Mouse (Mus musculus): Measurements from ENCODE around the gene Cd274. TPM values are rescaled to one million over a fixed set of nuclear protein-coding genes. Genes with fewer than 3 reads are reported as not detected.

The Cd274 gene
- polyA plus RNA-seq, 1 experiment = 9.0 TPM

DNA sequence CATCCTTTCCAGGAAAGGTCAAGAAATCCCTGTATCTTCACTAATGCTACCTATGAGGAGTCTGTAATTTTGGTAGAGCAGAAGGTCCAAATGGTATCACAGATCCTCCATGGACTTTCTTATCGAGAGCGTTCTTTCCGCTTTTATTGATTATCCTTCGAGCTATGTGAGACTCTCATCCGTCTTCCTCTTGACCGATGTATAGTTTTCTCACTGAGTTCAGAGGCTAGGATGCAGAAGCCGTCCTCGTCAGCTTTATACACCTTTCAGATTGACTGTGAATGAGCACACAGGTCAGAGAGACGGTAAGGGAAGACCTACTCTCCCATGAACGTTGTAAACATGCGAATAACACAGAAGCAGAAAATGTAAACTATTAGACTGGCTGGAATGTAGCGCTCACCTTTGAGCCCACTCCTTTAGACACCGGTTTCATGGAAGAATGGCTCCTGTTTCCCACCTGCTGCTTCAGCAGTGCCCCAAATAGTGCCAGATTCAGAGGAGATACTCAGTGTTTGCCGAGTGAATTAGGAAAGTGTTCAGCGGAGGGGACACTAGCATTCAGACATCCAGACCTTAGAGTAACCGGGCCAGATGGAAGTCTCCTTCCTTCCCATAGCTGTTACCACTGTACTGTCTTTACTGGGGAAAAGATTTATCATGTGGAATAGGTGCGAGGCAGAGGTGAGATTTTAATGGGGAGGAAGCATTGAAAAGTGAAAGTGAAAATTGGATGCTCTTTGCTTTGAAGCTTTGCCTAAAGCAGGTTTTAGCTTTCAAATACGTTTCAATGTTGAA is 4.2 kb downstream of the Cd274 start:
- DNase-seq = peak; percentile 30
- TF ChIP-seq CTCF (IDR thresholded peaks at IDR 0.05; ENCODE audit: insufficient read depth, low read length) (no peak), POLR2A (IDR thresholded peaks at IDR 0.05; ENCODE audit: borderline replicate concordance, extremely low read depth, low read depth, low read length) (no peak)
- Histone ChIP-seq H3K4me1 (ENCODE audit: control insufficient read depth, insufficient read depth, low read length) (peaks cover 6% of the 10 kb centered on the region), H3K4me3 (replicated peaks; ENCODE audit: extremely low read depth, low read depth, low read length) (peak overlapping the region; percentile 68)
- 54% methylated on average over 18 of the region's 18 CpGs for WGBS

DNA sequence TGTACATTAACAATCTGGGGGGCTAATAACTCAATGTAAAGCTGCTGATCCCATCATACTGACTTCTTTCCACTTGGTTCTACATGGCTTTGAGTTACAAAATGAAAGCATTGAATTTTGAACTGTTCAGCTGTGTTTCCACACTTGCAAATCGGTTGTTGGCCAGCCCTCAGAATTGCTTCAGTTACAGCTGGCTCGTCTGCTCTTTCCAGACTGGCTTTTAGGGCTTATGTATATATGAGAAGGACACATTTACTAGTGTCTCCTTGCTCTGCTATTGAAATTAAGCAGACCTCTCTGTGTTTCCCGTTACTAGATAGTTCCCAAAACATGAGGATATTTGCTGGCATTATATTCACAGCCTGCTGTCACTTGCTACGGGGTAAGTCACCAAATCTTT is 4.9 kb downstream of the Cd274 start:
- Histone ChIP-seq H3K4me1 (ENCODE audit: control insufficient read depth, insufficient read depth, low read length) (peaks cover 6% of the 10 kb centered on the region), H3K4me3 (replicated peaks; ENCODE audit: extremely low read depth, low read depth, low read length) (peak overlapping the region; percentile 68)
- 28% methylated on average over 4 of the region's 4 CpGs for WGBS
- no peak for TF ChIP-seq POLR2A (IDR thresholded peaks at IDR 0.05; ENCODE audit: borderline replicate concordance, extremely low read depth, low read depth, low read length)
- no peak for TF ChIP-seq CTCF (IDR thresholded peaks at IDR 0.05; ENCODE audit: insufficient read depth, low read length)
- DNase-seq = no peak

DNA sequence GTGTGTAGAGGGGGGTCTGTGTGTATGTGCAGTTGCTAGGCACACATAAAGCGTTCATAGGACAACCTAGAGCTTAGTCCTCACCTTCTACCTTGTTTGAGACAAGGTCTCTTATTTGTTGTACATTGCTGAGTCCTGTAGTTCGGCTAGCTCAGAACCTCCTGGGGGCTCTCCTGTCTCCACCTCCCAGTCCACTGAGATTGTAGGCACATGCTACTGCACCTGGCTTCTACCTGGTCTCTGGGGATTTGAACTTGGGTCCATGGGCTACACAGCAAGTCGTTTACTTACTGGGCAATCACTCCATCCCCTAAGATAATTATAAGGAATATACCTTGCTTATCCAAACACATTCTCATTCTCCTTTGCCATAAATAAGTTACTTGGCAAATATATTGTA is 5.4 kb downstream of the Cd274 start:
- no peak overlapping the region for H3K4me3 ChIP-seq (replicated peaks; ENCODE audit: extremely low read depth, low read depth, low read length)
- TF ChIP-seq CTCF (IDR thresholded peaks at IDR 0.05; ENCODE audit: insufficient read depth, low read length) (no peak), POLR2A (IDR thresholded peaks at IDR 0.05; ENCODE audit: borderline replicate concordance, extremely low read depth, low read depth, low read length) (no peak)
- peaks cover 6% of the 10 kb centered on the region for H3K4me1 ChIP-seq (ENCODE audit: control insufficient read depth, insufficient read depth, low read length)
- DNase-seq = no peak
- WGBS = 73% methylated on average over 3 of the region's 3 CpGs

DNA sequence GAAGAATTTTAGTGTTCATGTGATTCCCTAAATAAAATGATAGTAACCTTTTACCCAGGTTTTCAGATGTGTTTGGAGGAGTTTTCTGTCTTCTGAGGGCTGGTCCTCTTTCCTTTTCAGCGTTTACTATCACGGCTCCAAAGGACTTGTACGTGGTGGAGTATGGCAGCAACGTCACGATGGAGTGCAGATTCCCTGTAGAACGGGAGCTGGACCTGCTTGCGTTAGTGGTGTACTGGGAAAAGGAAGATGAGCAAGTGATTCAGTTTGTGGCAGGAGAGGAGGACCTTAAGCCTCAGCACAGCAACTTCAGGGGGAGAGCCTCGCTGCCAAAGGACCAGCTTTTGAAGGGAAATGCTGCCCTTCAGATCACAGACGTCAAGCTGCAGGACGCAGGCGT is 6.2 kb downstream of the Cd274 start:
- H3K4me3 ChIP-seq (replicated peaks; ENCODE audit: extremely low read depth, low read depth, low read length) = no peak overlapping the region

DNA sequence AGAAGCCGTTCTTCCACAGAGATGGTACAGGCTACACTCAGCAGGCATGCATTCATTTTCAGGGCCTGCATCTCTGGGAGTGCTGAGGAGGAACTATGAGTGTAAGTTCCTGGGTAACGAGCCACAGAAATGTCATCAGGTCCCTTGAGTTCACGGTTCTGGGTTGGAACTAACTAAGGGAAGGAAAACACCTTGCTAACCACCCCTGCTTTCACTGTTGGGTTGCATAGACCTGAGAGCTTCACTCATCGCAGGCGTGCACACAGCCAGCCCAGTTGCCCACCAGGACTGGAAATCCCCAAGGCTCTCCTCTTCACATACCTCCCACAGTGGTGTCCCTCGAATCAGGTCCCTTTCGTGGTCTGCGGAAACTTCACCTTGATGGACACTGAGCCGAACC is 7.7 kb downstream of the Cd274 start:
- WGBS = 91% methylated on average over 9 of the region's 9 CpGs
- H3K4me3 ChIP-seq (replicated peaks; ENCODE audit: extremely low read depth, low read depth, low read length) = no peak overlapping the region
- TF ChIP-seq POLR2A (IDR thresholded peaks at IDR 0.05; ENCODE audit: borderline replicate concordance, extremely low read depth, low read depth, low read length) = no peak
- no peak for TF ChIP-seq CTCF (IDR thresholded peaks at IDR 0.05; ENCODE audit: insufficient read depth, low read length)
- peaks cover 6% of the 10 kb centered on the region for H3K4me1 ChIP-seq (ENCODE audit: control insufficient read depth, insufficient read depth, low read length)
- no peak for DNase-seq

More for the DNA sequence above, 6.2 kb downstream of the Cd274 start:
- TF ChIP-seq POLR2A (IDR thresholded peaks at IDR 0.05; ENCODE audit: borderline replicate concordance, extremely low read depth, low read depth, low read length) (no peak), CTCF (IDR thresholded peaks at IDR 0.05; ENCODE audit: insufficient read depth, low read length) (no peak)
- DNase-seq = no peak
- 54% methylated on average over 11 of the region's 11 CpGs for WGBS
- H3K4me1 ChIP-seq (ENCODE audit: control insufficient read depth, insufficient read depth, low read length) = peaks cover 6% of the 10 kb centered on the region

DNA sequence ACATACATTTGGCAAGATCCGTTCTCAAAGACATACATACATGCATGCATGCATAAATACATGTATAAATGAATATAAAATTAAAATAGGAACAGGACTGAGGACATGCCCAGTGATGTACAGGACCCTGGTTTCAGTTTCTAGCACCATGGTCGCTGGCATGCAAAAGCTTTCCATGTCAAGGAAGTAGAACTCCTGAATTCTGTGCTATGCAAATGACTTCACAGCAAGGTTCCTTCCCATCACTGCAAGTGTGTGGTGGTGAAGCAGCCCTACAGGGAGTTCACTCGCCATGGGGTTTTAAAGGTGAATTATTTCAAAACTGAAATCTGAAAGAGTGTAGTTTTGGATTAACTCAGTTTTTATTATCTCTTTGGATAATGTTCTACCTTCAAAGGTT is 9.1 kb downstream of the Cd274 start:
- Histone ChIP-seq H3K4me3 (replicated peaks; ENCODE audit: extremely low read depth, low read depth, low read length) (no peak overlapping the region), H3K4me1 (ENCODE audit: control insufficient read depth, insufficient read depth, low read length) (peaks cover 5% of the 10 kb centered on the region)
- TF ChIP-seq POLR2A (IDR thresholded peaks at IDR 0.05; ENCODE audit: borderline replicate concordance, extremely low read depth, low read depth, low read length) (no peak), CTCF (IDR thresholded peaks at IDR 0.05; ENCODE audit: insufficient read depth, low read length) (no peak)
- no peak for DNase-seq
- WGBS = 80% methylated on average over 3 of the region's 3 CpGs

DNA sequence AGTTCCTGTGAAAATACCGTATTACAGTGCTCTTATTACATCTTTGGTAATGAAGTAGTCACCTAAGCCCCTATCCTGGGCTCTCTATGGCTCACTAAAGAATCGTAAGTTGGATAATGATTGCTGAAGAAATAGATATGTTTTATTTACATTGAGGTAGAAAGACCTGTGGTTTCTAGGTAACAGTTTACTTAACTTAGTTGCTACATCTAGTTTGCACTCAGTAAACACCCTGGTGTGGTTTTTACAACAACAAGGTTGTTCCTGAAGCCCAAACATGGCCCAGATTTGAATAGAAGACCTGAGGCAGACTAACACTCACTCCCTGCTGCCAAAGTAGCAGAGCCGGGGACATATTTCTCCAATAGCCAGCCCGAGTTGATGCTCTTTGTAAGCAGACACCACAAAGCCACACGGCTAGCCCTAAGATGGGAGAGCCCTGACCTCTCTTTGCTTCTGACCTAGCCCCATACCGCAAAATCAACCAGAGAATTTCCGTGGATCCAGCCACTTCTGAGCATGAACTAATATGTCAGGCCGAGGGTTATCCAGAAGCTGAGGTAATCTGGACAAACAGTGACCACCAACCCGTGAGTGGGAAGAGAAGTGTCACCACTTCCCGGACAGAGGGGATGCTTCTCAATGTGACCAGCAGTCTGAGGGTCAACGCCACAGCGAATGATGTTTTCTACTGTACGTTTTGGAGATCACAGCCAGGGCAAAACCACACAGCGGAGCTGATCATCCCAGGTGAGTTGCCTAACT is 12.8 kb downstream of the Cd274 start:
- H3K4me3 ChIP-seq (replicated peaks; ENCODE audit: extremely low read depth, low read depth, low read length) = no peak overlapping the region

DNA sequence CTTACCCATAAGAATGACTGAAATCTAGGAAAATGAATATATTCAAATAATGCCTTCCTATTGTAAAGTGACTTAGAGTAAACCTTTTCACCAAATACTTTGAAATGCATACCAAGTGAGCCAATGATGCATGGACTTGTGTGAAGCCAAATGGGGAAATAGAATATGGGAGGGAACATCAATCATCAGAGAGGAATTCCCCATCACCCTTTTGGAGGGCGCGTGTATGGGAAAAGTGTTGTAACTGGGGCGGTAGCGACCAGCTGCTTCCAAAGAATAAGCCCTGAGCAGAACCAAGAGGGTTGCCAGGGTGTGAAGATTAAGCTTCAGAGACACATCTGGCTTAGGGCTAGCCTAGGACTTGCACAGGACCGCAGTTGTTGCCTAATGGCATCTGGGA is 16.1 kb downstream of the Cd274 start:
- DNase-seq = no peak
- no peak overlapping the region for H3K4me3 ChIP-seq (replicated peaks; ENCODE audit: extremely low read depth, low read depth, low read length)
- TF ChIP-seq POLR2A (IDR thresholded peaks at IDR 0.05; ENCODE audit: borderline replicate concordance, extremely low read depth, low read depth, low read length) (no peak), CTCF (IDR thresholded peaks at IDR 0.05; ENCODE audit: insufficient read depth, low read length) (no peak)
- WGBS = 79% methylated on average over 5 of the region's 5 CpGs
- H3K4me1 ChIP-seq (ENCODE audit: control insufficient read depth, insufficient read depth, low read length) = no peaks in the 10 kb centered on the region

More for the DNA sequence above, 12.8 kb downstream of the Cd274 start:
- H3K4me1 ChIP-seq (ENCODE audit: control insufficient read depth, insufficient read depth, low read length) = no peaks in the 10 kb centered on the region
- 83% methylated on average over 14 of the region's 14 CpGs for WGBS
- DNase-seq = no peak
- TF ChIP-seq POLR2A (IDR thresholded peaks at IDR 0.05; ENCODE audit: borderline replicate concordance, extremely low read depth, low read depth, low read length) (no peak), CTCF (IDR thresholded peaks at IDR 0.05; ENCODE audit: insufficient read depth, low read length) (no peak)

DNA sequence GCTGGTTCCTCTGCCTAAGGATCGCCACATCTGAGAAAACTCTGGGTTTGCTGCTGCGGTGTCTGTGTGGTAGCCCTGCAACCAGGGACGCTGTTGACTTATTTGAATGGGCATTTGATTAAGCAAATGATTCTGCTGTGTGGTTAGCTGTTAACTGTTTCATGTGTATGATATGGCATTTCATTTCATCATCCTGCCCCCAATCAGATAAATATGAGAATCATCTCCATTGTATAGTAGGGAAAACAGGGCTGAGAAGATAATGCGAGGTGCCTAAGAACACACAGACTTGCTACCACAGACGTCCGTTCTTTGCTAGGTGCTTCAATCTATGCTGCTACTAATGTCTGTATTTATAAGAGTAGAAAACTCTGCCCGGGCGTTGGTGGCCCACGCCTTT is 17.2 kb downstream of the Cd274 start:
- TF ChIP-seq POLR2A (IDR thresholded peaks at IDR 0.05; ENCODE audit: borderline replicate concordance, extremely low read depth, low read depth, low read length) (no peak), CTCF (IDR thresholded peaks at IDR 0.05; ENCODE audit: insufficient read depth, low read length) (no peak)
- WGBS = 84% methylated on average over 9 of the region's 9 CpGs
- H3K4me3 ChIP-seq (replicated peaks; ENCODE audit: extremely low read depth, low read depth, low read length) = no peak overlapping the region
- no peak for DNase-seq
- no peaks in the 10 kb centered on the region for H3K4me1 ChIP-seq (ENCODE audit: control insufficient read depth, insufficient read depth, low read length)

All from lung, adult 2 months (tissue).